In the genomic region with DNA sequence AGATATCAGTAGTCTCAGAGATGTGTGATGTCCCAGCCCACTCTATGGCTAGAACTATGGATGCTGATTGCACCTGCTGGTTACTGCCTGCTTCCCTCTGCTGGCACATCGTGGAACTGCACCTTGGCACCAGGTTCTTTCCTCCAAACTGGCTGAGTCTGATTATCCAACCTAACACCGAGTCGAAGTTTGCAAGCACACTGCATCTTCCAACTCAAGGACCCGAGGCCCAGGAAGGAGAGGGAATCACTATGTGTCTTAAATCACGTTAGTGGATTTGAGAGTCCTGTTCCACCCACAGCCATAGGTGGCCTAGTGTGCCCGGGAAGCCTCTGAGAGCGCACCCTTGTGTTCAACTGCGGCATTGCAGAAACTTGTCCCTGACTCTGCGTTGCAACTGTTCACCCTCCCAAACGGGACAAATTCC, we compare ENCODE assay signal across 8 mouse cellular contexts. TPM values are rescaled to one million over a fixed set of nuclear protein-coding genes. Genes with fewer than 3 reads are reported as not detected.
DNase-seq lines count a peak whose midpoint lies in the region; ATAC-seq and TF ChIP-seq lines count a peak whose summit lies in the region.

No protein-coding gene starts in this region.

- no peak overlapping the region for H3K9ac ChIP-seq in kidney, embryonic 14.5 days (ENCODE audit: low read depth, low read length)
- no peak overlapping the region for H3K9ac ChIP-seq in forebrain, postnatal 0 days
- H3K9ac ChIP-seq in midbrain, embryonic 15.5 days, result no peak overlapping the region

- no peak overlapping the region for H3K27ac ChIP-seq in kidney, embryonic 14.5 days (ENCODE audit: low read depth, low read length)
- no peak overlapping the region for H3K27ac ChIP-seq in forebrain, postnatal 0 days (ENCODE audit: low read depth, low read length)
- H3K27ac ChIP-seq in midbrain, embryonic 15.5 days, result no peak overlapping the region

- H3K4me2 ChIP-seq in kidney, embryonic 14.5 days (replicated peaks; ENCODE audit: low read depth, low read length), result no peak overlapping the region
- no peak overlapping the region for H3K4me2 ChIP-seq in forebrain, postnatal 0 days (ENCODE audit: low read depth)
- no peak overlapping the region for H3K4me2 ChIP-seq in midbrain, embryonic 15.5 days

- DNase-seq in kidney, adult 18-20 months, result peak; percentile 89
- peak; percentile 76 for DNase-seq in cerebellum, adult 11 months
- DNase-seq in forebrain, postnatal 0 days, result peak; percentile 86
- peak; percentile 24 for DNase-seq in hindlimb bud, embryonic 11.5 days (ENCODE audit: extremely low spot score, low read depth, low spot score)
- peak; percentile 44 to 76 for DNase-seq in left cerebral cortex, adult 8-10 months (ENCODE audit: low spot score in 2 of 2)
- peak; percentile 47 to 66 for DNase-seq in spleen, postnatal 14 days (ENCODE audit: low spot score in 2 of 2)

- H3K9me3 ChIP-seq in kidney, embryonic 14.5 days (ENCODE audit: control insufficient read depth, low read length), result no peaks in the 10 kb centered on the region
- no peaks in the 10 kb centered on the region for H3K9me3 ChIP-seq in forebrain, postnatal 0 days (ENCODE audit: low read length)
- H3K9me3 ChIP-seq in midbrain, embryonic 15.5 days, result no peaks in the 10 kb centered on the region

- ATAC-seq in kidney, embryonic 14.5 days (ENCODE audit: low FRiP score, low TSS enrichment), result no peak
- peak; percentile 48 for ATAC-seq in forebrain, postnatal 0 days
- 0 out of 2 replicates have a peak, but pooled peaks have one; percentile 28 for ATAC-seq in midbrain, embryonic 15.5 days (replicated peaks)

- peak; percentile 93 for TF ChIP-seq CTCF in forebrain, postnatal 0 days (IDR thresholded peaks at IDR 0.05; ENCODE audit: low read depth)

- no peaks in the 10 kb centered on the region for H3K27me3 ChIP-seq in kidney, embryonic 14.5 days (ENCODE audit: control insufficient read depth, insufficient read depth, low read length)
- H3K27me3 ChIP-seq in forebrain, postnatal 0 days (ENCODE audit: insufficient read depth, low read length), result no peaks in the 10 kb centered on the region
- H3K27me3 ChIP-seq in midbrain, embryonic 15.5 days (replicated peaks), result no peaks in the 10 kb centered on the region

- 13% methylated on average over 10 of the region's 10 CpGs for WGBS in kidney, embryonic 14.5 days
- 9% methylated on average over 10 of the region's 10 CpGs for WGBS in forebrain, postnatal 0 days
- WGBS in midbrain, embryonic 15.5 days, result 10% methylated on average over 10 of the region's 10 CpGs

- no peak overlapping the region for H3K4me3 ChIP-seq in kidney, embryonic 14.5 days (ENCODE audit: low read length)
- H3K4me3 ChIP-seq in forebrain, postnatal 0 days (ENCODE audit: low read depth, low read length), result no peak overlapping the region
- H3K4me3 ChIP-seq in midbrain, embryonic 15.5 days, result no peak overlapping the region

- H3K36me3 ChIP-seq in kidney, embryonic 14.5 days (ENCODE audit: control insufficient read depth, insufficient read depth, low read length), result no peaks in the 10 kb centered on the region
- no peaks in the 10 kb centered on the region for H3K36me3 ChIP-seq in forebrain, postnatal 0 days (ENCODE audit: insufficient read depth)
- no peaks in the 10 kb centered on the region for H3K36me3 ChIP-seq in midbrain, embryonic 15.5 days (replicated peaks)

- H3K4me1 ChIP-seq in kidney, embryonic 14.5 days (ENCODE audit: control insufficient read depth, insufficient read depth, low read length), result no peaks in the 10 kb centered on the region
- H3K4me1 ChIP-seq in forebrain, postnatal 0 days (ENCODE audit: insufficient read depth), result peaks cover 13% of the 10 kb centered on the region
- peaks cover 7% of the 10 kb centered on the region for H3K4me1 ChIP-seq in midbrain, embryonic 15.5 days

RNA-seq across cellular contexts. Expression of a gene that starts 17.3 kb away (rescaled TPM):
- polyA plus RNA-seq in kidney, embryonic 14.5 days (2014; fragmentation: Nextera tagmentation; extraction: Ambion mirVana), result 8.6 and 11.6 TPM in 2 replicates
- total RNA-seq in forebrain, postnatal 0 days (2014; rRNA removed), result 64.6 and 85.7 TPM in 2 replicates
- polyA plus RNA-seq in forebrain, postnatal 0 days (2015; fragmentation: Nextera tagmentation; extraction: Ambion mirVana), result 28.3 and 35.6 TPM in 2 replicates
- 10 to 100 TPM; 40.1 to 46.1 (median 41.8) TPM for total RNA-seq in left cerebral cortex, adult 8-10 months (2022)
- 37.1 and 37.9 TPM in 2 replicates for polyA plus RNA-seq in midbrain, embryonic 15.5 days (2015; fragmentation: Nextera tagmentation; extraction: Ambion mirVana)

Comparison
In these comparisons a context has a peak if more than half of its experiments do, and no peak if none do; other contexts are left out.
1. DNase-seq: peak in every context shown above with its lines; median percentile 89 in kidney, adult 18-20 months; 86 in forebrain, postnatal 0 days; 76 in cerebellum, adult 11 months; 60 in left cerebral cortex, adult 8-10 months; 56 in spleen, postnatal 14 days; 24 in hindlimb bud, embryonic 11.5 days.